Mouse (Mus musculus): ENCODE results near the gene Fam198b.
"Not testable (repeated sequence)": the region's sequence is repeated elsewhere in the genome, so short reads cannot be mapped to it uniquely, and the experiment has no call there.

The Fam198b gene

DNA sequence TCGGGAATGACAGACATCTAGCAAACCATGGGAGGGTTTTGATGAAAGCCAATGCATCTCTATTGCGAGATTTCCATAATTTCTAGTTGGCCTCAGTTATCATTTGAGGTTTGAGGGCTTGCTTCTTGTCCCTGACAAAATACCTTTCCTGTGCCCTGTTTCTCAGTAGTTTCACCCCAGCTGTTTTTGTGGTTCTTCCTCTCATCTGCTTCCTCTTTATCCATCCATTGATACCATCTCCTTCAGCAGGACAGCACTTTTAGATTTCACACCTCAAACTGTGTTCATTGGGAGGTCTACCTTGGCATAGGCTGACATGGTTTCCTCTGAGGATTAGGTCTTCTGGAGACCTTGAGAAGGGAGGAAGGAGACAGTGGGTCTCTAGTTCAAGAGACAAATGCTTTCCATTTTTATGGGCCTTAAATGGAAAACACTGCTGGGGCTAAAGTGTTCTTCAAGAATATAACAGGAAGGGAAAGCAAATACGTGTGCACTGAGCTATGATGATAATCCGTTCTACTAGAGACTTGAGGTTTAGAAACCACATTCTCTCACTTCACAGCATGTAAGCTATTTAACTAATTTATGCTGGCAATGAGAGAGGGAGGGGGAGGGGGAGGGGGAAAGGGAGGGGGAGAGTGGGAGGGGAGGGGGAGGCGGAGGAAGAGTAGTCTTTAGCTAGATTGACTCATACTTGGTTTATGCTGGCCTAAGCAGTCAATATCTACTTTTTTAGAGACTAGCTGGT, 41.8 kb downstream of the Fam198b start:
- no peak for DNase-seq (ENCODE audit: low spot score in 2 of 2)

DNA sequence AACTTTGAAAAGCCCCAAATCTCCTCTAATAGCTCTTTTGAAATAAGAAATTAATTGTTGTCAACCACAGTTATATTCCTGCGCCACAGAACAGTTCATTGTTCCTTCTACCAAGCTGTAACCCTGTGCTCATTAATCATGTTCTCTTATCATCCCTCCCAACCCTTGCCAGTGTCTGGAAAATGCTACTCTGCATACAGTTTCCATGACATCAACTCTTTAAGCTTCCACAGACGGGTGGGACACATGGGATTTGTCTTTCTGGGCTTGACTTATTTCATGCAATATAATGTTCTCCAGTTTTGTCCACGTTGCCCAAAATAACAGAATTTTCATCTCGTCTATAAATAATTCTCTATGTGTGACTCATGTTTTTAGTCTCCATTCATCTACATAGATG, 42.7 kb downstream of the Fam198b start:
- no peak for DNase-seq (ENCODE audit: low spot score in 2 of 2)

DNA sequence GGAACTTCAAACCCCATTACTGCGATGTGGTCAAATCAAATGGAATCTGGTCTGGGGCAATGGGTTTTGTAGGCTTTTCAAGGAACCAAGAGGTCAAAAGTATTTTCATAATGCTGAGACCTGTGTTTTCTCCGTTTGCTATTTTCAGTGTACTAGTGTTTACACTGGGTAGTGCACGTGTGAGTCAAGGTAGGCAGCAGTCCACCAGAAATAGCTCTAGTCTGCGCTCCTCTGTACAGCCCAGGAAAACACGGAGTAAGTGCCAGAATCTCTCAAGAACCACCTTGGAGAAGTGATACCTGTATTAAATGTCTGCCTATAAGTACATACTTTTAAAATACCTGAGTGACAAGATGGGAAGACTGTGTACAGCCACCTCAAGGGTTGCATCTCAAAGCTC, 44.1 kb downstream of the Fam198b start:
- no peak for DNase-seq (ENCODE audit: low spot score in 2 of 2)

DNA sequence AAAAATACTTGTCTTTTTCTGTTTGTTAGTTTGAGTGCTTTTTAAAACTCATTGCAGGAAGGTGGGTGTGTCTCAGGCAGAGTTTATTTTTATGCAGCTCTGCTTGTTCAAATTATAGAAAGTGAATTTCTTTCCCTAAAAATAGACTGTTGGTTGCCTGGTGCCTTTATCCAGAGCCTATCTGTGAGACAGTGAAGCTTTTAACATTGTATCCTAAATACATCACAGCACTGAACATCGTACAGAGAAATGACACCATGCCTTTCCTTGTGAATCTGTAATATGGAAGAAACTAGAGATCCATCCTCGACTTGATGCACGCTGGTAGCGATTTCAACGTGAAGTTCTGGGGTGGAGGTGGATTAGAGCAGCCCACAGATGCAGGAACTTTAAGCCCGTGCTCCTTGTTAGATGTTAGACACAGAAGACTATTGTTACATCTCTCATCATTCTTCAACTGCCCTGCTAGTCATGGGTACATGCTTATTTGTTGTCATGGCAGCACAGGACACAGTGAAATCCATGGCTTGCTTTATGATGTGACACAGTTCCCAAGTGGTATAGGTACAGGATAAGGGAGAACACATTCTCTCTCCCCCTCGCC, 45.9 kb downstream of the Fam198b start:
- no peak for DNase-seq (ENCODE audit: low spot score in 2 of 2)

DNA sequence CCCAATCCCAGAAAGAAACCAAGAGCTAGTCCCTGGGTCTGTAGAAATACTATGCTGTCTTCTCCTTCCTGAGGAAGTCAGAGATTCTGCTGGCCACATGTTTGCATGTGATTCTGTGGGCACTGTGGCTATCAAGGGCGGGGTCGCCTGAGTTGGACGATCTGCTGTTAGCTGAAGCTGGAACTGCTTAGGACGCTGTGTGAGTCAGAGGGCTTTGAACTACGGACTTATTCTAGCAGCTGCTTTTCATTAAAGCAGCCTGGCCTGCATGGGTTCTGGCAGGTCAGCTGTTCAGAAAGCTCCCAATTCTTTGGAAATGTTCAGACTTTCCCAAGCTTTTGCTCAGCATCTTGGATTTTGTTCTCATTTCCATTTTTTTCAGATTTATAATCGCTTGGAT, 51.9 kb downstream of the Fam198b start:
- DNase-seq (ENCODE audit: low spot score in 2 of 2): no peak

DNA sequence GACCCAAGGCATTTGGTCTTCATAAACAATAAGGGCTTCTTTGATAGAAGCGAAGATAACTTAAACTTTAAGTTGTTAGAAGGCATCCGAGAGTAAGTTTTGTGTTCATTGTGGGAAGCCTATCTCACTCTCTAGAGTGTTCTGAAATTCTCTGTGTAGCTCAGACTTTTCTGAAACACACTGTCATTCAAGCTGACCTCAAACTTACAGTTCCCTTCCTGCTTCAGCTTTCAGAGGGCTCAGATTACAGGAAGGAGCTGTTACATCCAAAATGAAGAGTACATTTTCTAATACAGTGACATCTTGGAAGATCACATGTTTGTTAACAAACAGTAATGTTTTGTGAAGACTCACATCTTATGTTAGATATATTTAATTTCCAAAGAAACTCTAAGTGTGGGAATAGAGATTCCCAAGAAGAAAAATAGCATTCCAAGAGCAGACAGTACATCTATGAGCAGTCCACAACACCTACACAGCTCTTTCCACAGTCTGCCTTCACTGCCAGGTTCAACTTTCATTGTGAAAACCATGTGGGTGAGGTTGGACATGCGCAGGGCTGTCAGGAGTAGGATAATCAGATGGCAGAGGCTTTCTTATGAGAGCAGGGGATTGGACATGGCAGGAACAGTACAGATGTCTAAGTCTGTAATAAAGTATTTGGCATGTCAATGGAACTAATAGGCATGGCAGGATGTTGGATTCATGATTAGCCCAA, 52.6 kb downstream of the Fam198b start:
- no peak for DNase-seq (ENCODE audit: low spot score in 2 of 2)

DNA sequence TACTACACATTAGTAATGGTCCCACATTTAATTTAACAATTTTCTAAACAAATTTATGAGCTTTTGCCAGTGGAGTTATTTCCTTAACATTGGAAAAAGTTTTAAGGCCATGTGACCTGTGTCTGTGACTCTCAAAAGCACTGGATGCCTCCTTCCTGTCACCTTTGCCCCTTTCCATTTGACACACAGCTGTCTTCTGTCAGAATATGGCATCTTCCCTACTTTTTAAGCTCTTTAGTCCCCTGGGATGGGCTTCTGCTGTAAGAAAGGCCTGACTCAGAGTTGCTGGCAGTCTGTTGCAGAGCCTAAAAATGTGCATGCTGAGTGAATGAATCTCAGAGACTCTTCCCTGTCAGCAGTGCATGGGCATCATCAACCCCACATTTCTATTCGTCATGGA, 63.4 kb downstream of the Fam198b start:
- DNase-seq (ENCODE audit: low spot score in 2 of 2): peak in 1 of 2 experiments; percentile 3

DNA sequence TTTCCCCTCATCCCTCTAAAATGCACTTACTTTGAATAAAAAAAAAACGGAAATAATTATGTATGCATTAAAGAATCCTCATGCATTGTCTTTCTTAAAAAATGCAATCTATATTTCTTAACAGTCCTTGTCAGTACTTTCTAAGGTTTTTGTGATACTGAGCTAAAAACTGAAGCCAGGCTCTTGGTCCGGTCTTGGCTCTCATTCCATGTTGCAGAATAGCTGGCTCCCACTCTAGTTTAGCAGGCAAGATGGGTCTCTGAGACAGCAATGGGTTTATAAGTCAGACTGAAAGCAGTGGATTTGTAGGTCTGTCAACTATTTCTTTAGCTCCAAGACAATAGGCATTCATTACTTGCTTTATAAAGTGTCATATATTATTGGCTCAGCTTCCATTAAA, 63.8 kb downstream of the Fam198b start:
- no peak for DNase-seq (ENCODE audit: low spot score in 2 of 2)

DNA sequence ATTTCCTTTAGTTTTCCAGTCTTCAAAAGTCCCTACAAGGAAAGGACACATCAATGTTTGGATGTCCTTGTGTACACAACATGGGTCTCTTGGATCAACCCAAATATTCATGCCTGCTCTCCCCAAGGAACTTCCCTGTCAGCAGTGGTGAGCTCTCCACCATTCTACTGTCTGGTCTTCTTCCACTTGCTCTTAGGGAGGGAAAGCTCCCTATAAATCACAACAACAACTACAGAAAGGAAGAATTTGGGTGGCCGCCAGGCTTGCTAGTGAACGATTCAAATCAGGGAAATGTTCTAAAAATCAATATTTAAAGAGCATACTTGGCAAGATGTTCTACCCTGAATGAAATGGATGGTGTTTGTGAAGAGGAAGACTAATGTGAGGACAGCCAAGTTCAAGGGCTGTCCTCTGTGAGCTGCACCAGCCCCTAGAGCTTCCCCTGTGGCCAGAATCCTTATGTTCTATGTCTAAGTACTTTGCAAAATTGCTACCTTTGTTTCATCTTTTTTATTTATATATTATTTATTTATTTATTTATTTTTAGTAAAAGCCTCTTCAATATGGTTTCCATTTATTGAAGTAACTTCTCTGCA, 68.9 kb downstream of the Fam198b start:
- no peak for DNase-seq (ENCODE audit: low spot score in 2 of 2)

DNA sequence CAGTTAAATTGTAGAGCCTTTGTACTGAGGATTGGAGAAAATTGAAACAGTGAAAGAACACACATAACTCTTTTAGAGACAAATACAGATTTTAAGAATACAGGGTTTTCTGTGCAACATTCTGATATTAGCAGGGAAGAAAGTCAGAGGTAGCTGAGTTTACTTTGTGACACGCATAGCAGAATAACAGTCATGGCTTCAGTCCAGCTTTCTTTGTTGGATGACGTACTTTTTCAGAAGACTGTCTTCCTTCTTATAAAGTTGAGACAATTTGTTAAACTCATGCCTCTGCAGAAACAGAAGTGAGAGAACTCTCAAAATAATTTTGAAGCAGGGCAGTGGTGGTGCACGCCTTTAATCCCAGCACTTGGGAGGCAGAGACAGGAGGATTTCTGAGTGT, 70.9 kb downstream of the Fam198b start:
- DNase-seq (ENCODE audit: low spot score in 2 of 2): no peak

DNA sequence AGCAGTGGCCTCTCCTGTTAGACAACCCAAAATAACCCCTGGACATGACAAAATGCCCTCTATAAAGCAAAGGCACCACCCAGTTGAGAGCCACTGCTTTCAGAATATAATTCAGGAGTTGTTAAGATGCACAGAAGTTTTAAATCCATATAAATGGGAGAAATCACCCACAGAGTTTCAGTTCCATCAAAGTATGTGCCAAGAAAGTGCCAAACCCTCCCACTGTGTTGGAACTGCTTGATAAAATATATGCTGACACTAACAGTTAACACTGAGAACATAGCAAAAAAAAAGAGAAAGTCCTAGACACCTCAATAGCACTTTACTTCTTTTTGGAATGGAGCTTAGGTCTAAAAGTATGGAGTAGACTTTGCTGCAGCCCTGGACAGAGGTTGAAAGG, 72.5 kb downstream of the Fam198b start:
- no peak for DNase-seq (ENCODE audit: low spot score in 2 of 2)

DNA sequence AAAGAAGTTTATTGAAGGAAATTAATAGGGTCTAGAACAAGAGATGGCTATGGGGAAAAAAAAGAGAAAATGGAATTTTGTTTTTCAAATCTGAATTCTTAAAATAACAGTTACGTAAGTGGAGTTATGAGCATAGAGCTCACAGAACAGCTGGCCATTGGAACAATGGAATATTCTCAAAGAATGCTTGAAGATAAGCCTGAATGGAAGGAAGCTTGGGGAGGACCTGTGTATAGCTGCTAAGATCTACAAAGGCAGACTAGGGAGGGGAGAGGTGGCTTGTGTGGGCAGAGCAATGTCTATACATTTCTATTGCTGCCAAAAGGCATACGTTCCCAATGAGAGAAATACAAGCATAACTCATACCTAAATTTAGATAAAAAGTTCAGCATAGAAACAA, 73.4 kb downstream of the Fam198b start:
- no peak for DNase-seq (ENCODE audit: low spot score in 2 of 2)

DNA sequence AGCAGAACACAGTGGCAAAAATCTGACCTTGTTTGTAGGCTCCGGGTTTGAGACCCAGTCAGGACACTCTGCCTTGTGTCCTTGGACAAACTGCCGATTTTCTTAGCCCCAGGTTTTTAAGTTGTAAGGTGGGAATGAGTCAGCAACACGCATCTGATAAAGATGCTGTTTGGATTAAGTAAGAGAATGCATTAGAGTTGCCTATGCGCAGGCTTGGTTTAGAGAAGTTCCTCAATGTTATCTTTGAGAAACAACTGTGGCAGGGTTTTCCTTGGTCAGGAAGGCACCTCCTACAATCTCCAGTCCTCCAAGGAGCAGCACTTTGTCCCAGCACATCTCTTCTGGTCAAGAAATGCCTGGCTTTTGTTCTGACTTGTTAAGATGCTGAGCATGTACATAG, 82.4 kb downstream of the Fam198b start:
- no peak for DNase-seq (ENCODE audit: low spot score in 2 of 2)

DNA sequence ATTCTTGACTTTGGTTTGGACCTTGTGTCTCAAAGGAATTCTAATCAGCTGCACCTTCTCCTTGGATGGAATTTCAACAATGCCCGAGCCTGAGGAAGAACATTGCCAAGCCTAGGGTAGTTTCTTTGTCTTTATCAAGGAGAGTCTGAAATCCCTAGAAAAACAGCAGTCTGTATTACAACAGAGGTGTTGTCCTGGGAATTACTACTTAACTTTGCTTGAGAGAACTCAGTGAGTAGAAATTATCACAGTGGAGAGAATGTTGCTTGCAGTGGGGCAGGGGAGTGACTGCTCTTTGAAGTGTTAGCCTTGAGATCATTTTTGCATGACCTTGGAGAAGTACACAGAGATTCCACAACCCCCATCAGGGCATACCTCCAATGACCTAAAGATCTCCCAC, 83.0 kb downstream of the Fam198b start:
- no peak for DNase-seq (ENCODE audit: low spot score in 2 of 2)

DNA sequence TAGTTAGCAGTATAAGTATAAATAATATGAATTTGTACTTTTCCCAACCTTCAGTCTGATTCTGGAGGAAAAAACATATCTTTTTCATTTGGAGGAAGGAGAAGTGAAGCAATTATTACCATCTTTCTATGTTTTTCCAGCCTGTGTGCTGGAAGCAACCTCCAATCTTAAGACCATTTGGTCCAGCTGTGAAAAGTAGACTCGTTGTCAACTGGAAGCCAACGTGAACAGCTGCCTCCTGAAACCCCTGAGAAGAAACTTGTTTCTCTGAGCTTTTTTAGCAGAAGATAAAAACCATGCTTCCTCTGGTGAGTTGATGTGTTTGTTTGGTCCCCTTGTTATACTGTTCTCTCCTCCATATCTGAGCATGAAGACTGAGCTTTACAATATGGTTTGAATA, 84.1 kb downstream of the Fam198b start:
- no peak for DNase-seq (ENCODE audit: low spot score in 2 of 2)

DNA sequence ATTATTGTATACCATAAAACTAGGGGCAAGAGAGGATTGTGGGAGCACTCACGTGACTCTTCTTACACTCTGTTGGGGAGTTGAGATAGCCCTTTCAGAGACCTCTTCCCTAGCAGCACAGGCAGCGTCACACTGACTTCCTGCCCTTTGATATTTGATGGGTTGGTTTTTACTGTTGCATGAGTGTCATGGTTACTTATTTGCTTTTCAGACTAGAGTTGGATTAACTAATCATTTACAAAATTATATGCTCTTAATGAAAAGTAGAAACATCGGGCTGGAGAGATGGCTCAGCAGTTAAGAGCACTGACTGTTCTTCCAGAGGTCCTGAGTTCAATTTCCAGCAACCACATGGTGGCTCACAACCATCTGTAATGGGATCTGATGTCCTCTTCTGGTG, 85.2 kb downstream of the Fam198b start:
- not testable (repeated sequence) for DNase-seq (ENCODE audit: low spot score in 2 of 2)

DNA sequence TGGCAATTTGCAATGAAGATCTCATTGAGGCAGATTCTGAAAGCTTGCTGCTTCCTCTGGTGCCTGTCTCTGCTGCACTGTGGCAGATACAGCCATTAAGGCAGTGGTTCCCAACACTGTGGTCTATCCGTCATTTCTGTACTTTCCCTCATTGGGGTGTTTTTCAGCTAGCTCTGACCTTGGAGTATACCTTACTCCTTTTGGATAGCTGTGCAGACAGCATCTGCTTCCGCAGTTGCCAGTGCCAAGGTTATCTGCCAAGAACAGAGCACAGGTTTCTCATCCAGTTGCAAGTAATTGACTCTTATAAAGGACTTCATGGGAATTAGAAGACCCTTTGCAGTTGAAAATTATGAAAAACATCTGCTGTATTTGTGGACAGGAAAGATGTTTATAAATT, 85.7 kb downstream of the Fam198b start:
- no peak for DNase-seq (ENCODE audit: low spot score in 2 of 2)

DNA sequence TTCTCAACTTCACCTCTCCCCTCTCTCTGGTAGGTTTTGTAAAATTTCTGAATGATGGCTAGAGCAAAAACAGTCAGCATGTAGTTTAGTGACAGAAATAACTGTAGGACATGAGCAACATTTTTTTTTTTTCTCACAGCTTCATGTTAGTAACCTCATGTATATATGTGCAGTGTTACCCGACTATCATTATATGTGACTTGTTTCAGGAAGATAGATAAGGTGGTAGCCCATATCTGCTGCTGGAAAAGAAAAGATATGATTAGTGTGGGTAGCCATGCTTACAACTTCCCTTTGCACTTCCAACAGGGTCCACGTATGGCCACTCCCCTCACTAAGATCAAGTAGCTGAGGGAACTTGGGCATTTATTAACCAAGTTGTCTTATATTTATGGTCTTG, 86.2 kb downstream of the Fam198b start:
- no peak for DNase-seq (ENCODE audit: low spot score in 2 of 2)

DNA sequence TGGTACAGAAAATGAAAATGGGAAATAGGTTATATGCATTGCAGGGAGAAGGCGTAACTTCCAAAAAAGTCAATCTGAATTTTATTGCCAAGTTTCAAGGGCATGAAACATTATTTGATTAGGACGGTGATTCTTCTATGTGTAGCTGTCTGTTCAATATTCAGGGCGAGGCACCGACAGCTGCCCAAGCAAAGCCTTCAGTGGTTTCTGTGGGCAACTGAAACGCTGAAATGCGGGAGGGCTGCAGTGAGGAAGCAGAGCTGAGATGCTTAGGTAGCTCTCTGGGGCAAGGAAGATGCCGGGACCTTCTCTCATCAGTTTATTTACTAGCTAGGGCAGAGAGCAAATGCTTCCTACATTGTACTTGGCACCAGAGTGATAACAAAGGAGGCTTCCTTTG, 87.2 kb downstream of the Fam198b start:
- DNase-seq (ENCODE audit: low spot score in 2 of 2): no peak

DNA sequence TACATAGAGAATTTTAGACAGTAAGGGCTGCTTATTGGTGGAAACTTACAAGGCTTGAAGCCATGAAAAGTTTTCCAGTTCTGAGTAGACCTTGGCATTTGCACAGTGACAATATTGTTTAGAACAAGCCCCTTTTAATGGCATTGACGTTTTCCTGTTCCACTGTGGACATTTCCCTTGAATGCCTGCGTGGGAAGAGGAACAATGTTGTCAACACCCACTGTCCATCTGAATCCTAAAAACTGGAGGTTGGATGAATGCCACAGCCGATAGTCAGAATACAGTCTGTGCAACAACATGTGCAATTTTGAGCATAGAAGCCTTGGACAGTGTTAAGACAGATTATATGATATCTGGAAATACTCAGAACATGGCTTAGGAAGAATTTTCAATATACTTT, 92.5 kb downstream of the Fam198b start:
- DNase-seq (ENCODE audit: low spot score in 2 of 2): no peak

DNA sequence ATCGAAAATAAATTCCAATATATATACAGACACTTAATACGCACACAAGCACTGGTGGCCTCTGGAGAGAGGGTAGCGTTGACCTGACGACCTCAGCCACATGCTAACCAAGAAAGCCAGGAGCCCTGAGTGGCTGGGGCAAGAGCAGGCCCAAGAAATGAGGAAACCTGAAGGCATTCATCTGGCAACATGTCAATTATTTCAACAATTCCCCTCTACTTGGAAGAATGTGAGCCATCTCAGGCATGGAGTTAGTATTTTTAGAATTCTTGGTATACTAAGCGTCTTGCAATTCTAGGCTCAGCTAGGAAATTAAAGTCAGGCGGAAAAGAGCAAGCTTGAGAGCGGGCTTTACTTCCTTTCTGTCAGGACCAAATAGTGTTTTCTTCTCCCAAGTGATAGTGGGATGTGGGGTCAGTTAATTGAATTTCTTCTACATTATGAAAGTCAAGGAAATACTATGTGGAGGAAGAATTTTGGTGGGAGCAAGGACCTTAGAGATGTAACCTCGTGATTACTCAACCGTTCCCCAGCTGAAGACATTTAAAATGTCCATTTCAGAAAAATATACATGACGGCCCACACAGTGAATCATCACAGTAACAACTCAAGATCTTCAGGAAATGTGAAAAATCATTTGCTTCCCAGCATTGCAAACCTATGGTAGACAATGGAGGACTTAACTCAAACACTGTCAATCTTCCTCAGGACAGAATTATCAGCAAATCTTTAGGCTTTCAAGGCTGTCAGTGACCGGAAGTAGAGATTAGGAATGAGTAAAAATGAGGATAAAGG, 93.5 kb downstream of the Fam198b start:
- no peak for DNase-seq (ENCODE audit: low spot score in 2 of 2)

DNA sequence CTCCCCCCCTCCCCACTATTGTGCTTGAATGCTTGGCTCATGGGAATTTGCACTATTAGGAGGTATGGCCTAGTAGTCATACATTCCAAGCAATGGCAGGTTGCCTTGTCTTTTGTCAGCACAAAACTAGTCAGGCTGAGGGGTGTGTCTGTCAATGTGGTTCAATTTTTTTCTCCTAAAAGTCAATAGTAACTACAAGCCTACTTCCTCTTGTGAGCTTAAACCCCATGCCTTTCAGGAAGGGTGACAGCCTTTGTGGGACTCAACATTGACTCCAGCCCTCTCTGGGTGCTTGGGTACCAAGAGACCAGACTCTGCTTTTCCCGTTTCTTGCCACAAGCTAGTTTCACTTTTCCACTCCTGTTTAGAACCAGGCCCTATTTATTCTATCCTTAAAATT, 96.4 kb downstream of the Fam198b start:
- DNase-seq (ENCODE audit: low spot score in 2 of 2): no peak
